8 mouse cellular contexts compared by ENCODE assay signal in genomic region chrX:85573532-85574181, GRCm38 (mm10). TPM values are rescaled to one million over a fixed set of nuclear protein-coding genes. Genes with fewer than 3 reads are reported as not detected.
DNase-seq lines count a peak whose midpoint lies in the region; ATAC-seq and TF ChIP-seq lines count a peak whose summit lies in the region.

Tab3 (plus strand) TSS chrX:85574022.

- peak; percentile 98 for ATAC-seq in common myeloid progenitor, adult 5-6 weeks (replicated peaks; ENCODE audit: low read depth, poor library complexity, severe bottlenecking)
- peak; percentile 99 for ATAC-seq in hindbrain, postnatal 0 days
- peak; percentile 98 for ATAC-seq in megakaryocyte, adult 5-6 weeks (ENCODE audit: poor library complexity, severe bottlenecking)

- H3K9me3 ChIP-seq in hindbrain, postnatal 0 days (ENCODE audit: low read length) = no peaks in the 10 kb centered on the region

- peak within 1 kb of the TSS; percentile 91 for H3K4me3 ChIP-seq in gastrocnemius, adult 2 months
- H3K4me3 ChIP-seq in hindbrain, postnatal 0 days (ENCODE audit: low read length) = peak within 1 kb of the TSS; percentile 68
- peak within 1 kb of the TSS; percentile 71 for H3K4me3 ChIP-seq in left cerebral cortex, adult 2 months

- no peaks in the 10 kb centered on the region for H3K36me3 ChIP-seq in hindbrain, postnatal 0 days (ENCODE audit: insufficient read depth, low read length)

- H3K27me3 ChIP-seq in hindbrain, postnatal 0 days (ENCODE audit: insufficient read depth, low read length) = no peaks in the 10 kb centered on the region

- peak within 1 kb of the TSS; percentile 87 for H3K27ac ChIP-seq in gastrocnemius, adult 2 months
- peak within 1 kb of the TSS; percentile 80 for H3K27ac ChIP-seq in hindbrain, postnatal 0 days
- H3K27ac ChIP-seq in left cerebral cortex, adult 2 months = peak within 1 kb of the TSS; percentile 69

- peak within 1 kb of the TSS; percentile 76 for H3K9ac ChIP-seq in hindbrain, postnatal 0 days (replicated peaks; ENCODE audit: low read length)

- DNase-seq in ZHBTc4 (ENCODE audit: low read depth, low spot score) = peak; percentile 97
- peak; percentile 97 for DNase-seq in gastrocnemius, adult 2 months
- peak; percentile 95 for DNase-seq in hindbrain, postnatal 0 days (ENCODE audit: low spot score)
- peak; percentile 87 to 90 for DNase-seq in left cerebral cortex, adult 2 months (ENCODE audit: extremely low spot score in 1 of 2, low spot score in 2 of 2)
- peak; percentile 87 to 91 for DNase-seq in right cerebral cortex, adult 2 months (ENCODE audit: low spot score in 2 of 2)
- DNase-seq in urinary bladder, postnatal 14 days (ENCODE audit: low spot score) = peak; percentile 96

- H3K4me2 ChIP-seq in hindbrain, postnatal 0 days (ENCODE audit: low read depth, low read length) = peak within 1 kb of the TSS; percentile 58

- H3K4me1 ChIP-seq in hindbrain, postnatal 0 days (ENCODE audit: insufficient read depth, low read length) = no peaks in the 10 kb centered on the region

- intact Hi-C loops in gastrocnemius, adult 2 months (cut with DNase I) = loop anchor here (2.0 kb wide), 1 partner anchor 203 kb away; the partner anchor contains the start of gene Gk
- intact Hi-C loops in left cerebral cortex, adult 2 months (cut with DNase I) = loop anchor here (2.0 kb wide), 1 partner anchor 53 kb away; no protein-coding TSS in a partner anchor

- 30% methylated on average over 50 of the region's 64 CpGs for WGBS in hindbrain, postnatal 0 days

- TF ChIP-seq CTCF in gastrocnemius, adult 2 months (IDR thresholded peaks at IDR 0.05) = no peak
- no peak; the same call in 1 of the 2 replicates for TF ChIP-seq CTCF in hindbrain, postnatal 0 days (IDR thresholded peaks at IDR 0.05; ENCODE audit: low read depth)
- no peak for TF ChIP-seq CTCF in left cerebral cortex, adult 2 months (IDR thresholded peaks at IDR 0.05)

RNA-seq across cellular contexts. Expression of gene Tab3, which starts in this region (rescaled TPM):
- 10.2 and 12.7 TPM in 2 replicates for total RNA-seq in common myeloid progenitor, adult 5-6 weeks (2017)
- 1 to 10 TPM; 5.3 to 5.6 TPM for total RNA-seq in gastrocnemius, adult 2 months (2021)
- 12.5 and 65.1 TPM in 2 replicates for total RNA-seq in hindbrain, postnatal 0 days (2014; rRNA removed)
- 4.7 and 6.8 TPM in 2 replicates for polyA plus RNA-seq in hindbrain, postnatal 0 days (2015; fragmentation: Nextera tagmentation; extraction: Ambion mirVana)
- 10 to 100 TPM; 17.1 to 17.3 TPM for total RNA-seq in left cerebral cortex, adult 2 months (2021)
- total RNA-seq in megakaryocyte, adult 5-6 weeks (2015) = 12.4 and 14.7 TPM in 2 replicates
- 6.5 and 7.3 TPM in 2 replicates for total RNA-seq in megakaryocyte, adult 5-6 weeks (2017)

Comparison
In these comparisons a context has a peak if more than half of its experiments do, and no peak if none do; other contexts are left out.
1. Peak in every context shown above with its lines: DNase-seq, ATAC-seq, H3K4me3 ChIP-seq and H3K27ac ChIP-seq.